8 mouse cellular contexts compared by ENCODE assay signal in the genomic region with DNA sequence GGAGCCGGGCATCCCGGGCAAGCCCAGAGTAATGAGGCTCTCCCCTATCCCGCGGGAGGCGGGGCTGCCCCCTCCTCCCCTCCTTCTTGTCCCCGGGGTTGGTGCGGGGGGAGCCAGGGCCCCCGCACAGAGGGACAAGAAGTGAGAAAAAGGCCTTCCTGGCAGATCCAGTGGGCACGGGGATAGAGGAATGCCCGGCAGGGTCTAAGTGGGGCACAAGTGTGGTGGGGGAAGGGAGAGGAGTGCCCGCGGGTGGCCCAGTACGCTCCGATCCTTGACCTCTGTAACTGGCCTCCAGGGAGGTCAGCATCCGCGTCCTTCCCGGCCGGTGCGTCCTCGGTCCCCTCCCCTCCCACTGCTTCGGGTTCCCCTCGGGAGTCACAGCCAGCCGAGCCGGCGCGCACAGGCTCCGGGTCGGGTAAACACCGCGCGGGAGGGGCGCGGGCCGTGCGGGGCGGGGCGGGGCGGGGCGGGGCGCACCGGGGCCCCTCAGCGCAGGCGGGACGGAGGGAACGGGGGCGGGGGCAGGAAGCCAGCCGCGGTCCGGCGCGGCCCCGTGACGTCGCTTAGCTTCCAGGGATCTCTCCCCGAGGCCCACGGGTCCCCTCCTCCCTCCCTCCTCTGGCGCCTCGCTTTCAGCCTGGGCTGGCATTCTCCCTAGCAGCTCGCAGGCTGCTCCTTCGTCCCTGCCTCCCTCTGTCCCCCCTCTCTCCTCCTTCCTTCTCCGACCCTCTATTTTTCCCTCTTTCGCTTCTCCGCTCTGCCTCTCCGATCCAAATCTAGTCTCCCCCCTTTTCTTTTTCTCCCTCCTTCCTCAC. TPM values are rescaled to one million over a fixed set of nuclear protein-coding genes. Genes with fewer than 3 reads are reported as not detected.
DNase-seq lines count a peak whose midpoint lies in the region; ATAC-seq lines count a peak whose summit lies in the region.

Gene Camk2n1 (plus strand): TSS at position 562 of the 818 bp plus-strand sequence.

- peak within 1 kb of the TSS; percentile 83 for H3K4me3 ChIP-seq in intestine, embryonic 15.5 days (replicated peaks)

- intact Hi-C loops in gastrocnemius, postnatal 36 days (cut with DNase I), result no loop called here
- intact Hi-C loops in left cerebral cortex, postnatal 10 days (cut with DNase I), result no loop called here

- H3K9me3 ChIP-seq in intestine, embryonic 15.5 days, result no peaks in the 10 kb centered on the region

- peak; percentile 80 for DNase-seq in adrenal gland, adult 8-10 months
- DNase-seq in embryo, embryonic 11 days, result peak; percentile 88
- DNase-seq in gastrocnemius, postnatal 36 days, result peak; percentile 72
- peak; percentile 81 to 91 for DNase-seq in left cerebral cortex, postnatal 10 days (ENCODE audit: extremely low spot score in 1 of 2, low spot score in 2 of 2)
- DNase-seq in right cerebral cortex, adult 2 months (ENCODE audit: low spot score in 2 of 2), result peak; percentile 82
- no peak for DNase-seq in adipocyte (ENCODE audit: low spot score)

- ATAC-seq in intestine, embryonic 15.5 days, result peak; percentile 89
- ATAC-seq in megakaryocyte, adult 5-6 weeks (ENCODE audit: poor library complexity, severe bottlenecking), result 0 out of 2 replicates have a peak, but pooled peaks have one; percentile 15

- H3K27me3 ChIP-seq in intestine, embryonic 15.5 days (replicated peaks), result no peaks in the 10 kb centered on the region

- peaks cover 27% of the 10 kb centered on the region for H3K4me1 ChIP-seq in intestine, embryonic 15.5 days (replicated peaks)

- no peaks in the 10 kb centered on the region for H3K36me3 ChIP-seq in intestine, embryonic 15.5 days

- WGBS in intestine, embryonic 15.5 days, result under 1% methylated on average over 60 of the region's 64 CpGs

- peak within 1 kb of the TSS; percentile 83 for H3K4me2 ChIP-seq in intestine, embryonic 15.5 days (replicated peaks)

- peak within 1 kb of the TSS; percentile 92 for H3K27ac ChIP-seq in intestine, embryonic 15.5 days

- peak within 1 kb of the TSS; percentile 89 for H3K9ac ChIP-seq in intestine, embryonic 15.5 days

RNA-seq across cellular contexts. Expression of gene Camk2n1, which starts in this region (rescaled TPM):
- 10 to 100 TPM; 29.2 to 33.7 (median 31.2) TPM for total RNA-seq in adrenal gland, adult 8-10 months (2022)
- total RNA-seq in gastrocnemius, postnatal 36 days (2021), result 1 to 10 TPM; 3.4 to 3.9 TPM
- polyA plus RNA-seq in intestine, embryonic 15.5 days (2015; fragmentation: Nextera tagmentation; extraction: Ambion mirVana), result 4.8 and 5.5 TPM in 2 replicates
- total RNA-seq in left cerebral cortex, postnatal 10 days (2021), result 100 to 1,000 TPM; 377 to 385 TPM
- total RNA-seq in megakaryocyte, adult 5-6 weeks (2015), result 0.21 and 0.40 TPM in 2 replicates
- total RNA-seq in megakaryocyte, adult 5-6 weeks (2017), result 0.04 TPM in 1 of 2 replicates, not detected in the other

Comparison
In these comparisons a context has a peak if more than half of its experiments do, and no peak if none do; other contexts are left out.
1. RNA of gene Camk2n1 (total RNA-seq): 377 to 385 TPM in left cerebral cortex, postnatal 10 days; 29.2 to 33.7 TPM in adrenal gland, adult 8-10 months, 3.4 to 3.9 TPM in gastrocnemius, postnatal 36 days and 0.04 to 0.40 TPM in megakaryocyte, adult 5-6 weeks; every median in the first group is over 10 times any median in the second.
2. Peak in ATAC-seq in megakaryocyte, adult 5-6 weeks; RNA of the gene not detected or under 1 TPM.